Mouse (Mus musculus) cerebellum, postnatal 25 days (tissue): Measurements from ENCODE around the gene Slc26a6.

Source experiments
- DNase-seq, 2 experiments: peaks; one replicate each; pipeline ENCODE4 v3.0.0; 2021; ENCODE audit warnings: mixed read lengths in 2 of 2

Gene Slc26a6

GRCm38 (mm10) chr9:108852976-108853375, at the start of gene Slc26a6:
Gene Slc26a6 (plus strand): TSS chr9:108853283.
- DNase-seq: peak in 1 of 2 experiments; percentile 38

- peak in 1 of 2 experiments; percentile 21 for DNase-seq
These were observed 47.3 kb upstream of the Slc26a6 start for GRCm38 (mm10) chr9:108805768-108806167.

- no peak for DNase-seq
These were observed 46.7 kb upstream of the Slc26a6 start for GRCm38 (mm10) chr9:108806379-108806778.

DNA sequence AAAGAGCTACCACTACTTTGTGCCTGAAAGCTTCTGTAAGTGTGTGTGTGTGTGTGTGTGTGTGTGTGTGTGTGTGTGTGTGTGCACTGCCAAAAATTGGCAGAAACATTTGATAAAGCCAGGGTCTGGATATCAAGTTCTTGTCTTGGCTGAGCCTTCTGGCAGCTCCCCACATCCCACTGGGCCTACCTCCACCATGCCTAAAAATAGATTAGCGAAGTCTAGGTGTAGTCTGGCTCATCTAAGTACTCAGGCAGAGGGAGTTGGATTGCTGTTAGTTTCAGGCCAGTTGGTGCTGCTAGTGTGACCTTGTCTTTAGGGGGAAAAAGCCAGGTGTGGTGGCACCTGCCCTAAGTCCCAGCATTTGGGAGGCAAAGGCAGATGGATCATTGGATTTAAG, 46.3 kb upstream of the Slc26a6 start:
- DNase-seq: peak; percentile 62 to 74

DNA sequence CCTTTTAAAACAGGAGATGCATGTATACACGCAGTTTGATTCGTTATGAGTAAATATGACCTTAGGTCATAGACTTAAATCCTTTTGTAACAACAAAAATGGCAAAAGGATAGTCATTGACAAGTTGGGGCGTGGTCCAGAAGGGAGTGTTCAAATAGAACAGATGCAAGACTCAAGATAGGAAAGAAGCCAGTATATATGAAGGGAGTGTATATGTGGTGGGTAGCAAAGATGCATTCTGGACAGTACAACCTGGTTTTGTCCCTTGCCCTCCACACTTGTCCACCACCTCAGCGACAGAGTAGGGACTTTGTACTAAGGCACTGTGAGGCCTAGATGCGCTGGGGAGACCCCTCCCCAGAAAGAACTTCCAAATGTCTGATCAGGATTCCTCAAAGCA, 45.4 kb upstream of the Slc26a6 start:
- DNase-seq: no peak

DNA sequence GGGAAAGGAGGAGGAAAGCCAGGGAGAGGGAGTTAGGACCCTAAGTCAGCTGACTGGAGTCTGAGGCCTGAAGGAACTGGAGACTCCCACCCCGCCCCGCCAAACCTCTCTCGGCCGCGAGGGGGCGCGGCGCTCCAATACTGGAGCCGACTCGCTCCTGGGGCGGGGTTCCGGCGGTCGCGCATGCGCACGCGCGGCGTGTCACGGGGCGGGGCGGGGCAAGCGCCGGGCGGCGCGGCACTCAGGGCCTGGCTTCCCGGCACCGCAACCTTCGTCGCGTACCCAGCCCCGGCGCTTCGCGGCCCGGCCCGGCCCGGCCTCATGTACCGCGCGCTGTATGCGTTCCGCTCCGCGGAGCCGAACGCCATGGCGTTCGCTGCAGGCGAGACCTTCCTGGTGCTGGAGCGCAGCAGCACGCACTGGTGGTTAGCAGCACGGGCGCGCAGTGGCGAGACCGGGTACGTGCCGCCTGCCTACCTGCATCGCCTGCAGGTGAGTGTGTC, 44.9 kb upstream of the Slc26a6 start, which contains the start of gene Nckipsd:
TSS of gene Nckipsd (plus strand) at position 206 of the 503 bp plus-strand sequence.
- peak; percentile 99 for DNase-seq

GRCm38 (mm10) chr9:108809188-108809587, 43.9 kb upstream of the Slc26a6 start:
- DNase-seq: peak in 1 of 2 experiments; percentile 23

GRCm38 (mm10) chr9:108809723-108810122, 43.4 kb upstream of the Slc26a6 start:
- no peak for DNase-seq

GRCm38 (mm10) chr9:108810516-108810915, 42.6 kb upstream of the Slc26a6 start:
- DNase-seq: peak; percentile 43 to 62

- DNase-seq: no peak
These were observed 37.5 kb upstream of the Slc26a6 start for GRCm38 (mm10) chr9:108815557-108815956.

- DNase-seq: peak; percentile 72 to 84
These were observed 33.6 kb upstream of the Slc26a6 start for GRCm38 (mm10) chr9:108819495-108819894.

DNA sequence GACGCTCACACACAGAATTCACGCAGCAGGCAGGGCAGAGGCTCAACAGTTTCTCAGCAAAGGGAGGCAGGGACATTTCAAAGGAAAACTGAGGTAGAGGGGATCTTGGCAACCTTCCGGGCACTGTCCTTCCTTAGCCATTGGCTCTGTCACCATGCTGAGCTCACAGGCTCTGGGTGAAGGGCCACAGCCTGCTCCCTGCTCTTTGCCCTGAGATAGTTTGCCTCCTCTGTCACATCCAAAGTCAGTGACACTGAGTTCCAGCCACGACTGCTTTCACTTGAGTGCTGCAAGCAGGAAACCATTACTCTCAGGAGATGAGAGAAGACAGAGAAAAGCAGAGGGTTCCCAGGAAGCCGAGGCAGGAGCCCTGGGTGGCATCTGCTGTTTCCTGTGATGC, 33.0 kb upstream of the Slc26a6 start:
- no peak for DNase-seq

- DNase-seq: peak in 1 of 2 experiments; percentile 55
These were observed 28.9 kb upstream of the Slc26a6 start for GRCm38 (mm10) chr9:108824144-108824685.

DNA sequence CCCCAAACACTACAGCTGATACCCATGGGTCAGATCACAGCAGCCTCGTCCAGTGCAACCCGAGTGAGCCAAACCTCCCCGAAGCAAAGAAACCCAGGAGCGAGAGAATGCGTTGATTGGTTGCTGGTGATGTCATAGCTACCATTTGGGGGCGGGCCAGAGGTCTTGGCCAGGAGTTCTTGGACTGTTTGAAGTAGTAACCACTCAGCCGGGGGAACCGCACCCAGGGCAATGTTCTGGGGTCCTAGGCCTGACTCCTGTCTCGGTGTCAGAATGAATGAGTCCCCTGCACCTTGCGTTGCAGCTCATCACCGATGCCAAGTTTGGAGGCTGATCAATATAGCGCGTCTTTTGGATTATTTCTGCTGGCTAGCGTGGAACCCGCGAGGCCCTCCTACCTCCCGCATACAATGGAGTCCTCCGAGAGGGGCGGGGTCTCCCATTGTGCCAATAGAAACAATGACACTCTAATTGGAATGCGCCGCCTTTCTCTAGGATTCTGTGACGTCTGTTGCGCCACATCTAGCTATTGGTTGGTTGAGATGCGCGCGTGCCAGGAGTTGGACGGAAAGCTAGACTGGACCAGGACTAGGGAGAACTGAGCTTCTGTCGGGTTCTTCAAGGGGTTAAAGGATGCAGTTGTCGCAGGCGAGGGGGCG, 28.2 kb upstream of the Slc26a6 start:
- peak; percentile 98 to 99 for DNase-seq

DNA sequence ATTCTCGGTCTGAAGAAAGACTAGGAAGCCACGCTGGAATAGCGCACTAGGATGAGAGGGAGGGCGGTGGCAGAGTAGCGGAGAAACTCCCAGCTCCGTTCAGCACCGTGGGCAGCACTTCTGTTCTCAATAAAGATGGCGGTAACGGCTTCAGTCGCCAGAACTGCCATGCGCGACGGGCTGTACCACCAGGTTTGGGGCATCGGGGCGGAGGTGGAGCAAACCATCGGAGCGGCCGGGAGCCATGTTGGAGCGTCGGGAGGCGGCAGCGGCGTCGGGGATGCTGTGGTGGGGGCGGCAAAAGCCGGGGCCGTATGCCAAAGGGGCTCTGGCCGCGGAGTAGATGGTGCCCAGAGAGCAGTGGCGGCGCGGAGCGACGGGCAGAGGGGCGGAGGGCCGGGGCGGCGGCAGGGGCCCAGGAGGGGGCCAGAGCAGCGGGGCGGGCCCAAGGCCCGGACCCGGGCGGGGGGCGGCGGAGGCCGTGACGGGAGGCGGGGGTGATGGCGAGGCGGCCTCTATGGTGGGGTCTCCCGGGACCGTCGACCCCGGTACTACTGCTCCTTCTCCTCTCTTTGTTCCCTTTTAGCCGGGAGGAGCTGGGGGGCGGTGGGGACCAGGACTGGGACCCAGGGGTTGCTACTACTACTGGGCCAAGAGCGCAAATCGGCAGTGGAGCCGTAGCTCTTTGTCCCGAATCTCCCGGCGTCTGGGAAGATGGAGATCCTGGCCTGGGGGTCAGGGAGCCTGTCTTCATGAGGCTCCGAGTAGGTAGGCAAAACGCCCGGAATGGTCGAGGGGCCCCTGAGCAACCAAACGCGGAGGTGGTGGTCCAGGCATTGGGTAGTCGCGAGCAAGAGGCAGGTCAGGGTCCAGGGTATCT, 27.0 kb upstream of the Slc26a6 start, which contains the start of gene Celsr3:
TSS of gene Celsr3 (plus strand) at position 501 of the 880 bp plus-strand sequence.
- peak; percentile 92 to 95 for DNase-seq

- peak; percentile 85 to 89 for DNase-seq
These were observed 26.3 kb upstream of the Slc26a6 start for GRCm38 (mm10) chr9:108826700-108827340.

- no peak for DNase-seq
These were observed 25.6 kb upstream of the Slc26a6 start for GRCm38 (mm10) chr9:108827454-108827853.

DNA sequence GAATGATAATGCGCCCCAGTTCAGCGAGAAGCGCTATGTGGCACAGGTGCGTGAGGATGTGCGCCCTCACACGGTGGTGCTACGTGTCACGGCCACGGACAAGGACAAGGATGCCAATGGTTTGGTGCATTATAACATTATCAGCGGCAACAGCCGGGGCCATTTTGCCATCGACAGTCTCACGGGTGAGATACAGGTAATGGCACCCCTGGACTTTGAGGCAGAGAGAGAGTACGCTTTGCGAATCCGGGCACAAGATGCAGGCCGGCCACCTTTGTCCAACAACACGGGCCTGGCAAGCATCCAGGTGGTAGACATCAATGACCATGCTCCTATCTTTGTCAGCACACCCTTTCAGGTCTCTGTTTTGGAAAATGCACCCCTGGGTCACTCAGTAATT, 25.2 kb upstream of the Slc26a6 start:
- DNase-seq: peak in 1 of 2 experiments; percentile 59

- DNase-seq: peak in 1 of 2 experiments; percentile 35
These were observed 21.4 kb upstream of the Slc26a6 start for GRCm38 (mm10) chr9:108831637-108832036.

DNA sequence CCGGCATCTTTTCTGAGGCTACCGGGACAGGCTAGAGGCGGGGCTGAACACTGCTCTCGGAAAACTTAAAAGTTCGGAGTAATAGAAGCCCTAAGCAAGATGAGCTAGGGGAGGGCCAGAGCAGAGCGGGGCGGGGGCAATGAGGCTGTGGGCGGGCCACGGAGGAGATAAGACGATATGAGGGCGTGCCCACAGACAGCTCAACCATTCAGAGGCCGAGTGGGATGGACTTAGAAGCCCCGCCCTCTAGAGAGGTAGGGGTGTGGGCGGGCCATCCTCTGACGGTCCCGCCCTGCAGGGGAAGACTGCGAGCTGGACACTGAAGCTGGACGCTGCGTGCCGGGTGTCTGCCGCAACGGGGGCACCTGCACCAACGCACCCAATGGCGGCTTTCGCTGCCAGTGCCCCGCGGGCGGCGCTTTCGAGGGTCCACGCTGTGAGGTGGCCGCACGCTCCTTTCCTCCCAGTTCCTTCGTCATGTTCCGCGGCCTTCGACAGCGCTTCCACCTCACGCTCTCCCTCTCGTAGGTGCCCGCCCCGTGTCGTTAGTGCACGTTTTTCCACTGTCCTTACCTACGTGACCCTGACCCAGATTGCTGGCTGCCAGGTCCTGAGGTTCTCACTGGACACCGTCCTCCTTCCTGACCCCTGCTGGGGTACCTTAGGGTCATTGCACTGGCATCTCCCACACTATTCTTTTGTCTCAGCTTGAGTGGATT, 20.5 kb upstream of the Slc26a6 start:
- DNase-seq: peak; percentile 75 to 84

- DNase-seq: peak; percentile 90 to 92
These were observed 10.1 kb upstream of the Slc26a6 start for GRCm38 (mm10) chr9:108842989-108843388.

- no peak for DNase-seq
These were observed 7.7 kb upstream of the Slc26a6 start for GRCm38 (mm10) chr9:108845390-108845789.
